Mouse (Mus musculus) brain, adult 2 months (tissue): Measurements from ENCODE around the gene Gsto2.

ENCODE experiments used
- DNase-seq: peaks from one replicate; pipeline ENCODE4 v3.0.0; 2011; ENCODE audit warnings: low read depth, low spot score

Gsto2 gene

GRCm38 (mm10) chr19:47891562-47892312 lies 26.4 kb downstream of the Gsto2 start:
- DNase-seq, result no peak

GRCm38 (mm10) chr19:47893092-47893491 lies 27.8 kb downstream of the Gsto2 start:
- no peak for DNase-seq

GRCm38 (mm10) chr19:47898472-47899079 lies 33.2 kb downstream of the Gsto2 start:
- DNase-seq, result no peak

- no peak for DNase-seq
Observed at GRCm38 (mm10) chr19:47900012-47900411, 34.7 kb downstream of the Gsto2 start.

- no peak for DNase-seq
Observed at GRCm38 (mm10) chr19:47900558-47900957, 35.2 kb downstream of the Gsto2 start.

- no peak for DNase-seq
Observed at GRCm38 (mm10) chr19:47902316-47903201, 37.2 kb downstream of the Gsto2 start.

GRCm38 (mm10) chr19:47903679-47904078 lies 38.3 kb downstream of the Gsto2 start:
- no peak for DNase-seq

GRCm38 (mm10) chr19:47905081-47905480 lies 39.7 kb downstream of the Gsto2 start:
- no peak for DNase-seq

GRCm38 (mm10) chr19:47905603-47906002 lies 40.3 kb downstream of the Gsto2 start:
- DNase-seq, result no peak

- no peak for DNase-seq
Observed at GRCm38 (mm10) chr19:47907596-47907995, 42.3 kb downstream of the Gsto2 start.

- no peak for DNase-seq
Observed at GRCm38 (mm10) chr19:47908961-47909371, 43.6 kb downstream of the Gsto2 start.

GRCm38 (mm10) chr19:47909387-47910116 lies 44.2 kb downstream of the Gsto2 start:
- peak; percentile 8 for DNase-seq

- no peak for DNase-seq
Observed at GRCm38 (mm10) chr19:47910117-47910618, 44.8 kb downstream of the Gsto2 start.

- DNase-seq, result no peak
Observed at GRCm38 (mm10) chr19:47910751-47911150, 45.4 kb downstream of the Gsto2 start.

- no peak for DNase-seq
Observed at GRCm38 (mm10) chr19:47913344-47913743, 48.0 kb downstream of the Gsto2 start.

- DNase-seq, result no peak
Observed at GRCm38 (mm10) chr19:47914191-47914590, 48.9 kb downstream of the Gsto2 start.

GRCm38 (mm10) chr19:47915251-47915650 lies 49.9 kb downstream of the Gsto2 start:
- no peak for DNase-seq

GRCm38 (mm10) chr19:47917396-47917795 lies 52.1 kb downstream of the Gsto2 start:
- DNase-seq, result no peak

- no peak for DNase-seq
Observed at GRCm38 (mm10) chr19:47918016-47918415, 52.7 kb downstream of the Gsto2 start.

GRCm38 (mm10) chr19:47918455-47919101 lies 53.2 kb downstream of the Gsto2 start:
- DNase-seq, result no peak
